Mouse (Mus musculus): ENCODE measurements around the gene Tnfaip8l1.

DNA sequence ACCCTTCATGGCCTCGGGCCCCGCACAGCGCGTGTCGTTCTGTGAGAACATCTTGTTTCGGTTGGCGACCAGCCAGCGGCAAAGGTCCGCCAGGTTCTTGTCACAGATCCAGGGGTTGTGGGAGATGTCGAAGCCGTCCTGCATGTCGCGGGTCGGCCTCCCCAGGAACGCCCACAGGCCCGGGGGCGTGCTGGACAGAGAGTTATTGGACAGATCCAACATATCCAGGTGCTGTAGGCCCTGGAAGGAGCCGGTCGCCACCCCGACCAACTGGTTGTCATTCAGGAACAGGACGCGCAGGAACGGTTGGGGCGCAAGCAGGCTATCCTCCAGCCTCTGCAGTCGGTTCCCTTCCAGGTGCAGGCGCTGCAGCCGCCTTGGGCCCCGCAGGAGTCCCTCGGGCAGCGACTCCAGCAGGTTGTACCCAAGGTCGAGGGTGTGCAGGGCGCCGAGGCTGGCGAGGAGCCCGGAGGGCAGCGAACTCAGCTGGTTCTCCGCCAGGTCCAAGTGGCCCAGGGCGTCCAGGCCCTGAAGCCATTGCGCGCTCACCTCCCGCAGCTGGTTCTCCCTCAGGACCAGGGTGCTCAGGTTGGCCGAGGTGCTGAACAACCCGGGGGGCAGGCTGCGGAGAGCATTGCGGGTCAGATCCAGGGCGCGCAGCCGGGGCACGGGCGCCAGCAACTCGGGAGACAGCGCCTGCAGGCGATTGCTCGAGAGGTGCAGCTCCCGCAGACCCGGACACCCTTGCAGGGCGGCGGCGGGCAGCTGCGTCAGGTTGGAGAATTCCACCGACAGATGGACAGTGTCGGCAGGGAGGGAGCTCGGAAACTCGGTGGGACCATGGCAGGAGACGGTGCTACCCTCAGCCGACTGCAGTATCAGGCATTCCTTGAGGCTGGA is 42.0 kb upstream of the Tnfaip8l1 start:
- TF ChIP-seq POLR2A (IDR thresholded peaks at IDR 0.05; ENCODE audit: extremely low read depth, insufficient read depth, low read length) (no peak), CTCF (IDR thresholded peaks at IDR 0.05; ENCODE audit: extremely low read depth, insufficient read depth, low read length) (no peak)
